Mouse (Mus musculus) retina, postnatal 7 days (tissue): ENCODE data around the gene Gpr85.

Source experiments
- DNase-seq: peaks from one replicate; pipeline ENCODE4 v3.0.0-alpha.2; 2012; ENCODE audit warnings: low read depth, low spot score

The Gpr85 gene

DNA sequence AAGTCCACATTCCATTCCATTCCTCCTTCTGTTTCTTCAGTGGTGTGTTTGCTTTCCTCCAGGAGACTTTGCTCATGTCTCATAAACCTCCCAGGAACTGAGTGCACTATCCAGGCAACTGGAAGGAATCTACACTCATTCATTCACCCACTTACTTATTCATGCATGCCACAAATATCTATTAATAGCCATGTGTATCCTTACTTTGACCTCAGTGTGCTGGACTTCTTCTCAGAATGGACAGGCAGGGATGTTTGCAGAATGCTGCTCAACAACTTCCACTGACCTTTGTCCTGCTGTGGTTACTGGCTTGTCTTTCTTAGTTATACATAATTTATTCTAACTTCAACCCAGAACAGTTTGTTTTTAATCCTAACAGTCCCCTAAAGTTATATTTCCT, 23.1 kb downstream of the Gpr85 start:
- no peak for DNase-seq

DNA sequence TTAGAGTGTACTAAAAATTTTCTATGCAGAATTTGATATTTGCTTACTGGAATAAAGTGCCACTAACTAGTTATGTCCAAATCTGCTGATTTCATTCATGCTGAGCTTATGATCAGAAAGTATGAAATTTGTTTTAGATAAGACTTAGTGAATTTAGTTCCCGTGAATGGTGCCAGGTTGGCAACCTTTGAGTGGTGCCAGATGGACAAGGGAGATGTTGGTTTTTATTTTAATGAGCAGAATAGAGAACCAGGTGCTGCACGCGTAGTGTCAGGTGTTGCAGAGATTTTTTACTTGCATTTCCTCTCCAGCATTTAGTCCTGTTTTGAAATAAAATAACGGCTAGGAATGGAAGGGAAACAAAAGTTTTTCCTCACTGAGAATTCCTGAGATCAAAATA, 27.6 kb downstream of the Gpr85 start:
- no peak for DNase-seq

DNA sequence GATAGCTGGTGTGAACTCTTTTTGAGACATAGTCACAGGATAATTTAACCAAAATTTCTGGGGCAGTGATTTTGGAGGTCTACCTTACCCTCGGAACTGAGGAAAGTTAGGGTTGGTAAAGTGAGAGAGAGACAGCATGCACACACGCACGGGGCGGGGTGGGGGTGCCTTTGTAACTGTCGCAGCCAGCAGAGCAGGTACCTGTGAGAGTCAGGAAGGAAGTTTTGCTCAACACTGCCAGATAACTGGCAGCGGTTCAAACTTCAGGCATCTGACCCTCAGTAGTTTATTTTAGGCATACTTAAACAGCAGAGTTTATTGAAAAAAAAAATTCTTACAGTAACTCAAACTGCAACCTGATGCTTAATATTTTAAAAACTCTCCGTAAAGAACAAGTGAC, 39.7 kb downstream of the Gpr85 start:
- DNase-seq, result no peak

DNA sequence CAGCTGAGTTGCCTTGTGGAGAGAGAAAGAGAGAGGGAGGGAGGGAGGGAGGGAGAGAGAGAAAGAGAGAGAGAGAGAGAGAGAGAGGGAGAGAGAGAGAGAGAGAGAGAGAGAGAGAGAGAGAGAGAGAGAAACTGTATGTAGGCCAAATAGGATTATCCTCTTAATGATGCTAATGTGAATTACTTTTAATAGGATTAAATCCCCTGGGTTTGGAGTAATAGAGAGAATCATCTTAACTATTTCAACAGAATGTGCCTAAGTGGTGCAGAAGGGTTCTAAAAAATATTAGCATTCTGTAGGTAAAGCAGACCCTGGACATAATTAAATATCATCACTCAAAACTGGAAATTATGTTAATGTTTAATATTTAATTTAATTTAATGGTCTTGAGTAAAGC, 42.4 kb downstream of the Gpr85 start:
- peak; percentile 23 for DNase-seq
